Mouse (Mus musculus) heart, postnatal 25 days (tissue): Measurements from ENCODE around the gene Gm5431. TPM values are rescaled to one million over a fixed set of nuclear protein-coding genes. Genes with fewer than 3 reads are reported as not detected.
"Not testable (repeated sequence)": the region's sequence is repeated elsewhere in the genome, so short reads cannot be mapped to it uniquely, and the experiment has no call there.

Experiments
- DNase-seq: peaks from one replicate; pipeline ENCODE4 v3.0.0; 2022; ENCODE audit warnings: low spot score
- intact Hi-C: fragments of 180-260 bp; cut with DNase I; formaldehyde crosslinking; loops from one replicate; pipeline ENCODE4 v1.15.1; 2025
- total RNA-seq, 2 experiments: library from RNA; stranded (reverse); gene quantifications; 2 replicates each; pipeline ENCODE4 v1.2.3; 2021

Gene Gm5431
- 1 to 10 TPM in 1 of 2 experiments, under 1 TPM in 1; 0.75 to 1.4 TPM for total RNA-seq

DNA sequence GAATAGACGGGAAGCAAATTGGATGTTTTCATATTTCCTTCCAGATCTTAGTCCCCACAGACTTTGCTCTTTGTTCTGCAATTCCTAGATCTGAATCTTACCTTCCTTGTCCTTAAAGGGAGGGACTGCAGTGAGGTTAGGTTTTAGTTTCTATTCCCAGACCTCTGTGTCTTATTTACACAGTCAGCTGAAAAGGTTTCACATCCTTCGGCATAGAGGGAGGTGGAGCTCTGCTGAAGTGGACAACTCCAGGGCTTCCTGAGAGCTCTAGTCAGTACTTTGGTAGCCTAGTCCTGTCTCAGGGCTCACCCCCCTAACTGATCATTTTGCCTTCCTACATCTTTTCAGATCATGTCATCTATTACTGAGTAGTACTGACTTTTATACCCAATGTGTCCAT is at the start of gene Gm5431:
TSS of gene Gm5431 (minus strand) at position 194 of the 400 bp plus-strand sequence.
- intact Hi-C loops, result no loop called here
- no peak for DNase-seq

DNA sequence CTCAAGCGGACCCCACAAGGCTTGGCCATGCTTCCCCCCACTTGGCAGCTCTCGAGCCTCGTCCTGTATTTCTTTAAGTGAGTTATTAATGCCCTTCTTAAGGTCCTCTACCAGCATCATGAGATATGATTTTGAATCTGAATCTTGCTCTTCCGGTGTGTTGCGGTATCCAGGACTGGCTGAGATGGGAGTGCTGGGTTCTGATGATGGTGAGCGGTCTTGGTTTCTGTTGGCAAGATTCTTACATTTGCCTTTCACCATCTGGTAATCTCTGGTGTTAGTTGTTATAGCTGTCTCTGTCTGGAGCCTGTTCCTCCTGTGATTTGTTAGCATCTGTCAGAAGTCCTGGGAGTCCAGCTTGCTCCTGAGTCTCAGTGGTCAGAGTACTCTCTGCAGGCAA is 44.1 kb upstream of the Gm5431 start, which contains the start of gene Psme2b:
TSS of gene Psme2b (minus strand) at position 101 of the 400 bp plus-strand sequence.
- intact Hi-C loops, DNase-seq: not testable (repeated sequence)

DNA sequence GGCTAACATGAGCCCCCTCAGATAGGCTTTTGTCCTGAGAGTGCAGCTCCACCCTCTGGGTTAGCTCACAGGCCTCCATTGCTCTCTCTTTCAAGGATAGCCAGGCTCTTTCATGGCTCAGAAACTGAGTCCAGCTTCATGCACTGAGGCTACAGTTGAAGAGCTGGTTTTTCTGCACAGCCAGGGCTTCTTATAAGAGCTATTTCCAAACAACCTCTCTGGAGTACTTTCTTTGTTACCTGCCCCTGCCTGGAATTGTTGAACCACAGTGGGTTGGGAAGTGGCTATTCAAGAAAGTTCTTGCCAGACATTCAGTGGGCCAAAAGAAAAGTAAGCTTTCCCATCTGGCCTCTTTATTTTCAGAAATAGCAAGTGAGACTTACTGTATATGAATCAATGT is 37.3 kb upstream of the Gm5431 start:
- intact Hi-C loops, DNase-seq: not testable (repeated sequence)

DNA sequence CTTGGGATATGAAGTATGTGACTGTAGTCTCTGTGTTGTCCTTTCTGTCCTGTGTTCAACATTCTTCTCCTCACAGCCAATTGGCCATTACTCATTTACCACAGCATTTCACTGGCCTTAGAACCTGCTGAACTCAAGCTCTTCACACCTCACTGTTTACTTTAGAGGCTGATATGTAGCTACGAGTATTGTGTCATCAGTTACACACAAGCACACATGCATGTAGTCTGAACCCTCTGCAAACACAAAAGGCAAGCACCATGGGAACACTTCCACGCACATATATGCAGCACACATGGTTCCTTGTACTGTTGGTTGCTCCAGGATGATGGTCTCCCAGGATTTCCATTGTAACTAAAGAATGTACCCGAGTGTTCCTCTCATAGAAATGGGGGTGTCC is 33.3 kb upstream of the Gm5431 start:
- DNase-seq, intact Hi-C loops: not testable (repeated sequence)

DNA sequence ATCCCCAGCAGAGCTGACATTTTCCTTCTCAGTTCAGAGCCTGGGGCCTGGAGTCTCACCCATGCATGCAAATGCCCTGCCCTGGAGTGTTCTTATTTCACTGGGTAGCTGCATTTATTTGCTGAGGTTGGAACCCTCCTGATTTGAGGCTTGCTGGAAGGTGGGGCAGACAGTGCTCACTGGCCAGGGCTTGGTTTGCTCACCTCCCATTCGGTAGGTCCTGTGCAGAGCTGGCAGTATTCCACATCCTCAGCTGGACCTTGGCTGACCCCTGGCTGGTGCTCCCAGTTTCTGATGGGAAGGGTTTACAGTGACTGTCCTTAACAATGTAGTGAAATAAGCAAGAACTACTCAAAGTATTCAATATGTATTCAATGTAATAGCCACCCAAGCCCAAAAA is 31.9 kb upstream of the Gm5431 start:
- intact Hi-C loops, DNase-seq: not testable (repeated sequence)

DNA sequence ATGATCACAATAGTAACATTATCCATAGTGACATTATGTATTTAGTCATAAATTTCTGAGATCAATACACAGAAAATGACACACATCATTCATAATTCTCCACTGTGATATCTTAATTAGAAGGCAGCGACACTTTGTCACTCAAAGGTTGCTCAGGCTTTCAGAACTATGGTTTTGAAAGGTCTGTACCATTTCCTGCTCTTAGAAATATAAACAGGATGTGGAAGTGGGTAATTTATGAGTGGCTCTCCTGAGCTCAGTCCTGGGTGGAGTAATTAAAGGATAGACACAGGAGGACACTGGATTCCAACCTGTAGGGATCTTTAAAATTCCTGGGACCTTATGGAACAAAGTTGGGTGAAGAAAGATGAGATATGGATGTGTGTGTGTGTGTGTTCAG is 31.4 kb upstream of the Gm5431 start:
- intact Hi-C loops, DNase-seq: not testable (repeated sequence)

DNA sequence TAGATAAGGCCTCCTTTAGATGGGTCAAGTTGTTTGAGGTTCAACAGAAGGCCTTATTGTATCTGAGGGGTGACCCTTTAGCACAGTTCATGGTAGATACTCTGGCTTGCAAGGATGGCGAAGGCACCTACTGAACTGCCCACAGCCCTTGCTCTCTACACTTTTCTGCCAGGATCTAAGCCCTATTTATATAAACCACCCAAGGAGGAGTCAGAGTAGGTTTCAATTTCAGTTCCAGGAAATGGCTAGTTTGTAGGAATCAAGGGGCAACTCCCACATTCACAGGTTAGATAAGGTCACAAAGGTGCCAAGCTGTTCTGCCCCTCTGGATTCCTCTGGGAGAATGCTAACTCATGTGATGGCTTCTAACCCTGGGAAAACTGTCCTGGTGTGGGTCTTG is 26.1 kb upstream of the Gm5431 start:
- DNase-seq, intact Hi-C loops: not testable (repeated sequence)

DNA sequence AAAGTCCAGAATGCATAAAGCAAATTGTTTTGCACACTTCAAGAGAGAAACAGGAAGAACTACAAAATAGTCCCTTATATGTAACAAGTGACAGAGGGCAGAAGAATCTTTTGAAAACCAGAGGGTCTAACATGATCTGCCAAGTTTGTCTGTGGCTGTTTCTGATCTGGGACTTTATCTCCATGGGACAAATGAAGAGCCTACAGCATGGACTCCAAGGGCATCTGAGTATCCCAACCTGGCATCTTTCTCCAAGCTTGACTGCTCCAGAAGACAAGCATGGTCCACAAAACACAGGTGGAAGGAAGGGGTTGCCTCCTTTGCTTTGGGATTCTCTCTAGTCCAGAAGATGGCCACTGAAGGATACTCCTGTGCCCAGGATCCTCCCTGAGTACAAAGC is 24.4 kb upstream of the Gm5431 start:
- DNase-seq, intact Hi-C loops: not testable (repeated sequence)

DNA sequence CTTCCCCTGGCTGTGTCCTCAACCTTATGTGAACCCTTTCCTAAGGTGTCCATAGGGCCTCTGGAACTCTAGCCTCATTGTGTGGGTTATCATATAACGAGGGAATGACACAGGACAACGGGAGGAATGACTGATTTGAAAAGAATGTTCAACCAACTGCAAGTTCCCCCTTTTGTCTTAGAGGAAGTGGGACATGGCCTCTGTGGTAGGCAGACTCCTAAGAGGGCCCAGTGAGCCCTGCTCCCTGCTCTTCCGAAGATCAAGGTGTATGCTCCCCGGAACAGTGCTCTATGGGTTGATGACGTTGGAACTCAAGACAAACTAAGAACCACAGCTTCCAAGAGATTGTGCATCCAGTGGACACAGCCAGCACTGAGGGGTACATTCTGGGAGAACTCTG is 21.8 kb upstream of the Gm5431 start:
- DNase-seq, result not testable (repeated sequence)
- intact Hi-C loops, result loop anchor here (5.0 kb wide), 1 partner anchor 73 kb away; no protein-coding TSS in a partner anchor

DNA sequence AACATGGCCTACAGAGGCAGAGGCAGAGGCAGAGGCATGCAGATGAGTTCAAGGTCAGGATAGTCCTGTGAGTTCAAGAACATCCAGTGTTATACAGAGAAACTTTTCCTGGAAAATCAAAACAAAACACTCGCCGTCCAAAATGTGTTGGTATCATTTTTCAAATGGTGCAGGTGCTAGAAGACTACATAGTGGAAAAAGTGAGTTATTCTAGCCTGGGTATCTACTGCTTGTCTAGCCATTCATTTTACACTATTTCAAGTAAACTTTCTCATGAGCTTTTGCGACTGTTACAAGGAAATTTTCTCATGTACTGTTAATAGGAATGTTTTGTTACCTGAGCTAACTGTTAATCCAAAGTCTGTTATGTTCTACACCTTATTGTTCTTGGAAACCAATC is 16.4 kb upstream of the Gm5431 start:
- intact Hi-C loops, result no loop called here
- no peak for DNase-seq

DNA sequence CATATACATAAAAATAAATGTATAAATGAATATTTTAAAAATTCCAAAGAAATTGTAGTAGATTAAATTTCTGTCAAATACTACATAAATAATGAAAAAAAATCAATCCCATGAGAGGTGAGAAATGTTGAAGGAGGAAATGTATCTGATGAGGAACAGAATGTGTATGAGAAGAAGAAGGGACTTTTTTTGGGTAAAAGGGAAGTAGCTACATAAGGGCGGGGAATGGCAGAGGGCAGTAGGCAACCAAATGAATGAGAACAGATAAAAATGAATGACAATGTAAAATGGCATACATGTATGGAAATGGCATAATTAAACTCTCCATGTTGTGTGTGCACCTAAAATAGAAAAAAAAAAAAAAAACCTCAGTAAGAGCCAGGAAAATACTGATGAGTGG is 11.6 kb upstream of the Gm5431 start:
- DNase-seq, result no peak
- intact Hi-C loops, result no loop called here

DNA sequence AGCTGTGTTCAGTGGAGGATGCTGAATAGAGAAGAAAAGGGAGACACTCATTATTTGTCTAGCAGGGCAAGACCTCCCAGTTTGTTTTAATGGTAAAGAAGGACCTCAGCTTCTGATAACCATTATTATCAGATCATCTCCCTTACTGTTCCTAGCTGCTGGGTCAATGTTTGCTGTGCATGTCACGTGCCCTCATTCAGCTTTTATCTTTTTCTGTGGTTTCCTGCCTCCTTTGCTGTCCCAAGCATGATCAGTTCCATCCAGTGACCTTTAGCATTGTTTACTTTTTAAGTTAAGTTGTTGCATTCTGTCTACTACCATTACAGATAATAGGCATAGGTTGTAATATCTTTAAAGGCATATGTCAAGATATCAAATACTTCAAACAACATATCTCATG is 6.4 kb upstream of the Gm5431 start:
- intact Hi-C loops, result no loop called here
- DNase-seq, result no peak

DNA sequence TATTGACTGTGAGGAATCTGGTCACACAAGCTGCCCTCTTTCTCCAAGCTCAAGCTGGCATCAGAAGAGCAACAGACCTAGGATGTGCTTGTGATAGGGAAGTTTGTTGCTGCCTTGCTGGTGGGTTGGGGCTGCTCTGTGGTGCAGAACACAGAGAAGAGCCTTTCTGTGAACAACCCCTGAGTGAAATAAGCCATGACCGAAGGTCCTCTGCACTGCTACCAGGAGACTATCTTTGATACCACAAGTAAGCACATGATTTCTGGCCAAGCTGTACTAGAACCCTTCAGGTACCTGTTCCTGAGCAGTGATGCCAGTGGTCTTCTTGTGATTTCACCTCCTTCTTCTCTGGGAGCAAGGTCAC is 465 bp downstream of the Gm5431 start:
- intact Hi-C loops, DNase-seq: not testable (repeated sequence)

DNA sequence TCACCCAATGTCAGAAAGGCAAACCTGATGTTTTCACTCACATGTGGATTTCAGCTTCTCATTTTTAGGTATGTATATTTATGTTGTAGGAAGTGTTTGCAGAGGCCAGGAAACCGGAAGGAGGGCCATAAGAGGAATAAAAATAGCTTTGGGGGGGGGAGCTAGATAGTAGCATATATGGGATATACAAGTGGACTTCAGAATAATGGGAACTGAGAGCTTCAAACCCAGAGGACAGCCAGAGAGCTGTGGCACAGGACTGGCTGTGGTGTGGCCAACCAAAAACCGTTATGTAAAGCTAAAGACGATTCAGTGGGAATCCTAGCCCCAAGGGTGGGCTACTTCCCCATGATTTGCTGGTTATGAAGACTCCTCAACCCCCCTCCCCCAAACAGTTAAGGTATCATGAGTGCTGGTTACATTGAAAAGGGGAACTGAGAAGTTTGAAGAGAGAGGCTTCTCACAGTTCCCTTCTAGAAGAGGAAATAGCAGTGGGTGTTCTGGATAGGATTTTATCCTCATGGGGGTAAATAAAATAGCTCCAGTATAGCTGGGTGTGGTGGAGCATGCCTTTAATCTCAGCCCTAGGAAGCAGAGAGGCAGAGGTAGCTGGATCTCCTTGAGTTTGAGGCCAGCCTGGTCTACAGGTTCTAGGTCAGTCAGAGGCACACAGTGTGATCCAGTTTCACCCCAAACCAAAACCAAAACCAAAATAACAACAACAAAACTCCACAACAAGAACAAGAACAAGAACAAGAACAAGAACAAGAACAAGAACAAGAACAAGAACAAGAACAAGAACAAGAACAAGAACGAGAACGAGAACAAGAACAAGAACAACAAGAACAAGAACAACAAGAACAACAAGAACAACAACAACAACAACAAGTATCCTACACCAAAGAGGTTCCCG is 1.1 kb downstream of the Gm5431 start:
- DNase-seq, intact Hi-C loops: not testable (repeated sequence)

DNA sequence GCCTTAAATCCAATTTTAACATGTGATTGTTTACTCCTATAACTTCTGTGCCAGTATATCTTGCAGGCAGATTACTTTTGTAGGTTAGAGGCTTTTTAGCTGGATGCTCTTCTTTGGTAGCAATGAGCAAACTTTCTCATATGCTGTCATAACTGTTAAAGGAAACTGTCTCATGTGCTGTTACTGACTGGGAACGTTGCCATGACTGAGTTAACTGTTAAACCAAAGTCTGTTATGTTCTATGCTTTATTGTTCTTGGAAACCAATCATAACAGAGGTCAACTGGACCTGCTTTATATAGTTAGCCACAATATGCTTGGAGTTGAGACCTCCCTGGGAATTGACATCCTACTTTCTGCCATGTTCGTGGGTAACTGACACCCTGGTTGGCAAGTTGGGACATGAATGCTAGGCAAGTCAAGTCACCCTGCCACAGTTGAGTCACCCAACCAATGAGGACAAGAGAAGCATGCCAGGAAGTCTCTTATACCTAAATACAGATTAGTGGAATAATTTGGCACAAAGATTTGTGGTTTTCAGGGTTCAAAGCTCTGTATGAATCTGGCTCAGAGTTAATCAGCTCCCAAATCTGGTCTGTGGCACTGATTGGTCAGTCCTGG is 3.1 kb downstream of the Gm5431 start:
- intact Hi-C loops, result no loop called here
- no peak for DNase-seq

DNA sequence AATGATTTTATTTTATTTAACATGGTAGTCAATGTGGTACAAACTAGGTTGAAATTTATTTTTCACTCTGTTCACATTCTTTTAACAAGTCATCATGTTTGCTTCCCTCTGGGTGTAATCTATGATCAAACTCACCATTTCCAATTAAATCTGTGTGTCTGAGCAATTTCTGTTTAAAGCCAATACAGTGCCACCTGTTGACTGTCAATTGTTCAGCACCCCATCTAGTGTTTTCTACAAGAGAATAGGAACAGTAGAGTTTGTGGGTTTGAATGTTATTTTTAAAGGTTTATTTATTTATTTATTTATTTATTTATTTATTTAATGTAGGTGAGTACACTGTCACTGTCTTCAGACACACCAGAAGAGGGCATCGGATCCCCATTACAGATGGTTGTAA is 25.3 kb downstream of the Gm5431 start:
- intact Hi-C loops, result no loop called here
- DNase-seq, result no peak

DNA sequence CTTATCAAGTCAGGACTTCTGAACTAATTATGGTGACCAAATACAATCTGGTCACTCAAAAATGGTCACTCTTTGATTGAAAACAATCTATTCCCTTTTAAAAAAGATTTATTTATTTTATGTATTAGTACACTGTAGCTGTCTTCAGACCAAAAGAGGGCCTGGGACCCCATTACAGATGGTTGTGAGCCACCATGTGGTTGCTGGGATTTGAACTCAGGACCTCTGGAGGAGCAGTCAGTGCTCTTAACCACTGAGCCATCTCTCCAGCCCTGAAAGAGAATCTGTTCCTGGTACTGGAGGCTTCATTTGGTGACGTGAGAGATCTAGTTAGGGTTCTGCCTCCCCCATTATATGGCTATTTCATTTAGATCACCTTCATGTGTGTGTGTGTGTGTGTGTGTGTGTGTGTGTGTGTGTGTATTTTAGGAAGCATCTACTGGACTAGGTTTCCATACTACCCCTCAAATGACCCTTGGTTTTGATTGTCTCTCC is 26.6 kb downstream of the Gm5431 start:
- intact Hi-C loops, result loop anchor here (2.0 kb wide), 1 partner anchor 395 kb away; no protein-coding TSS in a partner anchor
- not testable (repeated sequence) for DNase-seq

DNA sequence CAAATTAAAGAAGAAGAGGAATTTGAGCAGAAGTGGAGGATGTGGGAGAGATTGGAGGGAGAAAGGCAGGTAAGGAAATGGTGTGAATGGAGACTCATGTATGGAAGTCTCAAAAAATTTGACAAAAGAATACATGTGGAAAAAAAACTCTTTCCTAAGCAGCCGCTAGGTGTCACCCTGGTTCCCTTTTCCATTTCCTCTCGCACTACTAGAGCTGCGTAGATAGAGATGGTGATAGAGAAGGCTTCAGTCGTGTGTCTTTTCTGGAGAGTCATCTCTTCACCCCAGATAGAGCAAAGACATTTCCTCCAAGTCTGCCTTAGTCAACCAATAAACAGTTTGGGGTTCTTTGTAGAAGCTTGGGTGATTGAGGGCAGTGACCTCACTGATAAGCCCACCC is 27.5 kb downstream of the Gm5431 start:
- intact Hi-C loops, result loop anchor here (1.0 to 5.0 kb wide), 5 partner anchors 213 to 396 kb away; partner anchors contain the start of gene Btnl9
- DNase-seq, result no peak

DNA sequence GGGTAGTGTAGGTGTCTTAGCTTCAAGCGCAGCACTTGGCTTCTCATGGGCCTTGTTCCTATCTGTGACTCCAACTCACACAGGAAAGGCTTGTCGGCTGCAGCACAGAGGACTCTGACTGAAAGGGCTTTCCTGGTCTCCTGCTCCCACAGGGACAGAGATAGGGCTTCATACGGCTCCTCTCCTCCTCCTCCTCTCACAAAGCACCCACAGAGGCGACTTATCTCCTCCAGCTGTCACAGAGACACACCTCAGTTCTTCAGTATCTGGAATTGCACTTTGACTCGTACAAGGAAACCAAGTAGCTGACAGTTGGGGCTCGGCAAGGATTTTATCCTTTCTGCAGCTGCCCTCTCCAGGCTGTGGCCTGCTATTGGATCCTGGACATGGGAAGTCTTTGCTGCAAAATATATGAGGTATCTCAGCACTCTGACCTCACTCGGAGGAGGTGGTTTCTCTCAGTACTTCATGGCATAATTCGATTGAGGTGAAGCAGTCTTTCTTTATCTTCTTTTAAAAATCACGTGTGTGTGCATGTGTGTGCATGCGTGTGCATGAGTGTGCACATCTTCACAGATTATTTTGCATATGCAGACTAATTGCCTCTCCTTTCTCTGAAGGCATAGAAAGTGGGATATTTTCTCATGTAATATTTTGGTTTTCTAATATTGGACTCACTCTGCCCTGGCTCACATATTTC is 28.3 kb downstream of the Gm5431 start:
- intact Hi-C loops, result loop anchor here (1.0 to 5.0 kb wide), 5 partner anchors 214 to 397 kb away; partner anchors contain the start of gene Btnl9

DNA sequence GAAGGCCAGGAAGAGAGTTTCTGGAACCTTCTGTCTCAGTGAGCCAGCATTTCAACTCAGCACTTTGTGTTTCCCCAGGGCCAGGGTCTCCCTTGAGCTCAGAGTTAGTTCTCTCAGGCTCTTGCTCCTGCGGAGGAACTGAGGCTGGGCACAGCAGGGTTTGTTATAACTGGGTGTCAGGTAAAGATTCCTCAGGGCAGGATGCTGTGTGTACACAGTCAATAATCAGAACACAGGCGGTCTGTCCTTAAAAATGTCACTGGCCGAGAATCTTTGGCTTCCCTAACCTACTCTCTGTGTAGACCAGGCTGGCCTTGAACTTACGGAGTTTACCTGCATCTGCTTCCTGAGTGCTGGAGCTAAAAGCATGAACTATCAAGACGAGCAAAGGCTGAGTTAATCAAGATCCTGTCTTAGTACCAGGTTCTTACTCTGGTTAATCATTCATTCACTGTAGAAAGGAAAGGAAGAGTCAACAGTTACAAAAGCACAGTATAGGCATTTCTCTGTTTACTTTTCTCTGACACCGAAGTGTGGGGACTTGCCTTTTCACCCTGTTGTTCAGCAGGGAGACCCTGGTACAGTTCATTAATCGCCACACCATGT is 29.2 kb downstream of the Gm5431 start:
- DNase-seq, result no peak
- intact Hi-C loops, result loop anchor here (5.0 kb wide), 3 partner anchors 215 to 380 kb away; partner anchors contain the start of gene Btnl9

More for the DNA sequence above, 28.3 kb downstream of the Gm5431 start:
- DNase-seq, result no peak
